Mouse (Mus musculus) CH12.LX (cell line): ENCODE measurements around the gene Opa1. TPM values are rescaled to one million over a fixed set of nuclear protein-coding genes. Genes with fewer than 3 reads are reported as not detected.

Source experiments
- DNase-seq: peaks from one replicate; pipeline ENCODE4 v3.0.0-alpha.2; 2013; ENCODE audit errors: extremely low read depth
- H3K27ac ChIP-seq: 2 replicates; pipeline ENCODE4 v1.5.1; 2012; ENCODE audit warnings: low read depth, mild to moderate bottlenecking, control low read depth, moderate library complexity; ENCODE audit not compliant: insufficient read depth
- H3K27me3 ChIP-seq: replicated peaks from 2 replicates; pipeline ENCODE3; 2012; ENCODE audit warnings: inconsistent platforms
- H3K36me3 ChIP-seq, 2 experiments: replicated peaks in 1 of 2; 2 replicates each; pipeline versions ENCODE3 to v1.6.1; 2012; ENCODE audit warnings: inconsistent platforms in 1 of 2, low read length in 1 of 2, mild to moderate bottlenecking in 1 of 2, mixed read lengths in 1 of 2, moderate library complexity in 1 of 2; ENCODE audit not compliant: control insufficient read depth in 1 of 2, insufficient read depth in 1 of 2
- H3K4me1 ChIP-seq, 2 experiments: 2 replicates each; pipeline ENCODE4 v1.6.1; 2012; ENCODE audit warnings: inconsistent platforms in 1 of 2, moderate library complexity in 1 of 2; ENCODE audit not compliant: insufficient read depth in 2 of 2, control insufficient read depth in 1 of 2
- H3K4me2 ChIP-seq: 2 replicates; pipeline ENCODE4 v1.6.1; 2012; ENCODE audit warnings: low read depth, mild to moderate bottlenecking, control low read depth; ENCODE audit not compliant: poor library complexity, insufficient read depth, severe bottlenecking
- H3K4me3 ChIP-seq, 3 experiments: fragments of 150-350 bp in 1 of 3; sonication (generic) in 1 of 3; replicated peaks in 1 of 3; 2 replicates each; pipeline versions ENCODE3 to v1.5.1; 2011 to 2012; ENCODE audit warnings: low read depth in 2 of 3, low read length in 2 of 3, mild to moderate bottlenecking in 2 of 3, moderate library complexity in 2 of 3, control low read depth in 1 of 3, improper control_type of control experiment in 1 of 3, inconsistent platforms in 1 of 3, mixed read lengths in 1 of 3; ENCODE audit not compliant: poor library complexity in 1 of 3
- H3K79me2 ChIP-seq: replicated peaks from 2 replicates; pipeline ENCODE4 v1.6.1; 2012; ENCODE audit warnings: mild to moderate bottlenecking, moderate library complexity; ENCODE audit not compliant: control insufficient read depth, poor library complexity, insufficient read depth, severe bottlenecking; ENCODE audit errors: extremely low read depth
- H3K9ac ChIP-seq: 2 replicates; pipeline ENCODE4 v1.6.1; 2012; ENCODE audit warnings: low read depth, mild to moderate bottlenecking, control low read depth, moderate library complexity; ENCODE audit not compliant: insufficient read depth
- H3K9me3 ChIP-seq: replicated peaks from 2 replicates; pipeline ENCODE3; 2012; ENCODE audit warnings: low read length, inconsistent platforms, mixed read lengths
- BHLHE40 ChIP-seq: IDR thresholded peaks from 2 replicates; pipeline ENCODE4 v1.6.1; 2011; ENCODE audit warnings: mild to moderate bottlenecking, low read depth, low read length, improper control_type of control experiment
- CTCF ChIP-seq, 2 experiments: IDR thresholded peaks in 1 of 2; conservative IDR thresholded peaks in 1 of 2; 2 replicates each; pipeline ENCODE4 v1.5.1; 2011 to 2012; ENCODE audit warnings: low read depth in 2 of 2, low read length in 2 of 2, improper control_type of control experiment in 1 of 2, inconsistent platforms in 1 of 2, mild to moderate bottlenecking in 1 of 2, moderate library complexity in 1 of 2
- E2F4 ChIP-seq: IDR thresholded peaks from 2 replicates; pipeline ENCODE4 v1.6.1; 2011; ENCODE audit warnings: low read depth, low read length, improper control_type of control experiment; ENCODE audit not compliant: insufficient replicate concordance
- ETS1 ChIP-seq: conservative IDR thresholded peaks from 2 replicates; pipeline ENCODE4 v1.6.1; 2012; ENCODE audit warnings: low read depth, mild to moderate bottlenecking, inconsistent platforms, low read length, improper control_type of control experiment, moderate library complexity
- HCFC1 ChIP-seq: IDR thresholded peaks from 2 replicates; pipeline ENCODE4 v1.6.1; 2012; ENCODE audit warnings: low read depth, mild to moderate bottlenecking, inconsistent platforms, low read length, improper control_type of control experiment
- JUN ChIP-seq: IDR thresholded peaks from 2 replicates; pipeline ENCODE4 v1.6.1; 2011; ENCODE audit warnings: low read depth, mild to moderate bottlenecking, low read length, improper control_type of control experiment, moderate library complexity; ENCODE audit not compliant: insufficient read depth
- KAT2A ChIP-seq: IDR thresholded peaks from 2 replicates; pipeline ENCODE4 v1.6.1; 2012; ENCODE audit warnings: low read length, improper control_type of control experiment, inconsistent platforms; ENCODE audit not compliant: insufficient replicate concordance
- MAX ChIP-seq: IDR thresholded peaks from 2 replicates; pipeline ENCODE4 v1.6.1; 2011; ENCODE audit warnings: low read length, improper control_type of control experiment
- MAZ ChIP-seq: IDR thresholded peaks from 2 replicates; pipeline ENCODE4 v1.6.1; 2012; ENCODE audit warnings: low read depth, mild to moderate bottlenecking, inconsistent platforms, low read length, improper control_type of control experiment, moderate library complexity
- MEF2A ChIP-seq: IDR thresholded peaks from 2 replicates; pipeline ENCODE4 v1.6.1; 2014; ENCODE audit warnings: low read depth, mild to moderate bottlenecking, inconsistent platforms, low read length, improper control_type of control experiment, borderline replicate concordance
- MYC ChIP-seq: IDR thresholded peaks from 2 replicates; pipeline ENCODE4 v1.6.1; 2011; ENCODE audit warnings: low read depth, mild to moderate bottlenecking, improper control_type of control experiment, low read length
- NRF1 ChIP-seq: IDR thresholded peaks from 2 replicates; pipeline ENCODE4 v1.6.1; 2014; ENCODE audit warnings: low read depth, mild to moderate bottlenecking, inconsistent platforms, low read length, improper control_type of control experiment, moderate library complexity
- PAX5 ChIP-seq: IDR thresholded peaks from 2 replicates; pipeline ENCODE4 v1.6.1; 2012; ENCODE audit warnings: low read length, inconsistent platforms, mixed read lengths
- POLR2A ChIP-seq: IDR thresholded peaks from 2 replicates; pipeline ENCODE4 v1.6.1; 2011; ENCODE audit warnings: low read depth, mild to moderate bottlenecking, improper control_type of control experiment, low read length
- POLR2AphosphoS2 ChIP-seq: IDR thresholded peaks from 2 replicates; pipeline ENCODE4 v1.6.1; 2011; ENCODE audit warnings: low read depth, low read length, improper control_type of control experiment
- SIN3A ChIP-seq: IDR thresholded peaks from 2 replicates; pipeline ENCODE4 v1.6.1; 2012; ENCODE audit warnings: low read length, improper control_type of control experiment, inconsistent platforms
- SMC3 ChIP-seq: IDR thresholded peaks from 2 replicates; pipeline ENCODE4 v1.6.1; 2011; ENCODE audit warnings: low read depth, low read length, improper control_type of control experiment
- USF2 ChIP-seq: conservative IDR thresholded peaks from 2 replicates; pipeline ENCODE4 v1.6.1; 2011; ENCODE audit warnings: low read depth, low read length, improper control_type of control experiment
- ZC3H11A ChIP-seq: IDR thresholded peaks from 2 replicates; pipeline ENCODE4 v1.6.1; 2012; ENCODE audit warnings: low read depth, mild to moderate bottlenecking, inconsistent platforms, low read length, improper control_type of control experiment
- ZMIZ1 ChIP-seq: IDR thresholded peaks from 2 replicates; pipeline ENCODE4 v1.6.1; 2012; ENCODE audit warnings: low read depth, mild to moderate bottlenecking, inconsistent platforms, low read length, improper control_type of control experiment
- dilution Hi-C: fragments of 300-500 bp; cut with MboI; formaldehyde crosslinking; loops from 2 replicates; pipeline ENCODE4 v1.14.3; 2020; ENCODE audit warnings: low sequenced_read_pairs; ENCODE audit not compliant: extremely low pct_unique_long_range_greater_than_20kb, extremely low pct_ligation_motif_present
- in situ Hi-C: fragments of 300-500 bp; cut with MboI; formaldehyde crosslinking; loops from 3 replicates; pipeline ENCODE4 v1.14.3; 2019; ENCODE audit warnings: low sequenced_read_pairs, low pct_ligation_motif_present, low pct_unique_long_range_greater_than_20kb, mixed read lengths
- polyA plus RNA-seq: library from polyadenylated mRNA; unstranded; fragments of >175 nt; gene quantifications from 2 replicates; pipeline ENCODE4 v1.2.1, GENCODE M21; 2012; ENCODE audit warnings: low read depth; ENCODE audit not compliant: insufficient read length
- total RNA-seq, 2 experiments: library from RNA; depleted of rRNA; stranded (reverse); fragments of 300-350 nt in 1 of 2; fragments of >200 nt in 1 of 2; gene quantifications; 2 replicates each; pipeline ENCODE4 v1.2.3; 2012 to 2014

Gene Opa1
- total and polyA plus RNA-seq, 3 experiments: 42.0 to 57.3 (median 49.9) TPM

DNA sequence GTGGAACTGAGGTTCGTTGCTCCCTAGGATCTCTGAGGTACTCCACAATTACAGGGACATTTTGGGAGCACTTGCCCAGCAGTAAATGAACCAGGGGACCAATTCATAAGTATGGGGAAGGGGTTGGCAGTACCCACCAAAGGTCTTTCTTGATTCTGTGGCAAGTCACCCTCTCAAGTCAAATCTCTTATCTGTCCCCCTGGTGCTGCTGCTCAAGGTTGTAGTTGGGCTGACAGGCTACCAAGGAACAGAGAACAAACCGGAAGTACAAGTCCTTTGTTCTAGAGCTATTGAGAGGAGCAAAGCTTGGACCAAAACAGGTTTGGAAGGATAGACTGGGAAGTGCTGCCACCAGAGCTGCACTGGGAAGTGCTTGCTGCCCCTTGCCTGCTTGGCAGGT lies 105.0 kb downstream of the Opa1 start:
- in situ Hi-C loops: no loop called here
- H3K79me2 ChIP-seq: no peaks in the 10 kb centered on the region
- H3K27me3 ChIP-seq: no peaks in the 10 kb centered on the region
- DNase-seq: no peak
- no peaks in the 10 kb centered on the region for H3K9me3 ChIP-seq
- H3K27ac ChIP-seq: no peak overlapping the region
- H3K4me2 ChIP-seq: no peak overlapping the region
- H3K36me3 ChIP-seq: no peaks in the 10 kb centered on the region
- no peak overlapping the region for H3K9ac ChIP-seq
- H3K4me3 ChIP-seq: no peak overlapping the region
- dilution Hi-C loops: no loop called here
- TF ChIP-seq MEF2A: no peak
- TF ChIP-seq MAZ: no peak
- no peak for TF ChIP-seq HCFC1
- no peak for TF ChIP-seq E2F4
- TF ChIP-seq KAT2A: no peak
- no peak for TF ChIP-seq POLR2A
- no peak for TF ChIP-seq ETS1
- no peak for TF ChIP-seq SIN3A
- no peak for TF ChIP-seq SMC3
- no peak for TF ChIP-seq JUN
- TF ChIP-seq NRF1: no peak
- TF ChIP-seq PAX5: no peak
- no peak for TF ChIP-seq CTCF (conservative IDR thresholded peaks at IDR 0.05 in 1 of 2, IDR thresholded peaks at IDR 0.05 in 1 of 2; ENCODE audit: low read depth in 2 of 2, low read length in 2 of 2)
- no peak for TF ChIP-seq MYC
- no peak for TF ChIP-seq USF2
- no peak for TF ChIP-seq BHLHE40
- no peak for TF ChIP-seq MAX
- no peak for TF ChIP-seq ZC3H11A
- no peak for TF ChIP-seq ZMIZ1
- TF ChIP-seq POLR2AphosphoS2: no peak
- H3K4me1 ChIP-seq: peaks cover 7 to 17% of the 10 kb centered on the region in 2 experiments

DNA sequence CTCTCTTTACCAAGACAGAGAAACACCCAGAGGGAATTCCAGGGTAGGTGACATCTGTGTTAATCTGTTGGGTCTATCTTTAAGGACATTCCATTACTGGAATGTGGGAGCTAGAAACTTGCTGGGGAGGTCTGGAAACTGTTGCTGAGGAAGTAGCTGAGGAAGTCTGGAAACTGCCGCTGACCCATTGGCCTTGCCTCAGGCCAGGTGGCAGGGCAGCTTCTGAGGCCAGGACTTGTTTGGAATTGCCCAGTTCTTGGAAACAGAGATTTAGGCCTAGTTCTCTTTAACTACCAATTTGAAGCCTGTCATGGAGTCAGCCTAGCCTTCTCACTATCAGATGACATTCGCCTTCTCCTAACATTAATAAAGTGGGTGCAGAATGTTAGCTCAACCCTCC lies 105.5 kb downstream of the Opa1 start:
- TF ChIP-seq JUN (no peak), POLR2A (no peak)
- TF ChIP-seq, all 38 proteins: peak for 0
- Histone ChIP-seq H3K79me2 (no peaks in the 10 kb centered on the region), H3K4me2 (no peak overlapping the region), H3K9ac (no peak overlapping the region), H3K4me3 (no peak overlapping the region), H3K36me3 (no peaks in the 10 kb centered on the region), H3K27me3 (no peaks in the 10 kb centered on the region), H3K27ac (no peak overlapping the region), H3K9me3 (no peaks in the 10 kb centered on the region), H3K4me1 (peaks cover 4 to 12% of the 10 kb centered on the region in 2 experiments)
- dilution Hi-C loops: no loop called here
- in situ Hi-C loops: no loop called here
- no peak for DNase-seq
